Mouse (Mus musculus) thymus, postnatal 36 days (tissue): ENCODE data around the gene Tas1r3.
A peak's percentile ranks its signal among the peaks of the same experiment; 100 is the strongest.

Source experiments
- DNase-seq, 2 experiments: peaks; one replicate each; pipeline ENCODE4 v3.0.0; 2022; ENCODE audit warnings: mixed read lengths in 2 of 2

The Tas1r3 gene

DNA sequence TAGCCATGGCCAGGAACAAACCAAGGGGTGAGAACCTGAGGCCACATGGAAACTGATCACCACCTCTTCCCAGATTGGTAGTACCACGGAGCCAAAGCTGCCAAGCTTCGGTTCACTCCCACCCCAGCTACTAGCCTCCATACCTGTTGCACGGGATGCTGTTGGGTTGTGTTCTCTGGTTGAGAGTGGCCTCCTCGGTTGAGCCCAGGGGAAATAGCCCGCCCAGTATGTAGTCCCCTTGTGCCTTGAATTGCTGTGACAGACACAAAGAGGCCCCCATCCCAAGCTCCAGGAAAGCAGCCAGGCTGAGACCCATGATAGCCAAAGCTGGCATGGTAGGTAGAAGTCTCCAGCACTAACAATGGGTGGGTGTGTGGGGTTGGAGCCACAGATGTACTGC lies at the start of gene Tas1r3:
TSS of gene Tas1r3 (minus strand) at position 362 of the 400 bp plus-strand sequence.
- no peak for DNase-seq

GRCm38 (mm10) chr4:155908751-155909150 lies 45.6 kb upstream of the Tas1r3 start:
- no peak for DNase-seq

DNA sequence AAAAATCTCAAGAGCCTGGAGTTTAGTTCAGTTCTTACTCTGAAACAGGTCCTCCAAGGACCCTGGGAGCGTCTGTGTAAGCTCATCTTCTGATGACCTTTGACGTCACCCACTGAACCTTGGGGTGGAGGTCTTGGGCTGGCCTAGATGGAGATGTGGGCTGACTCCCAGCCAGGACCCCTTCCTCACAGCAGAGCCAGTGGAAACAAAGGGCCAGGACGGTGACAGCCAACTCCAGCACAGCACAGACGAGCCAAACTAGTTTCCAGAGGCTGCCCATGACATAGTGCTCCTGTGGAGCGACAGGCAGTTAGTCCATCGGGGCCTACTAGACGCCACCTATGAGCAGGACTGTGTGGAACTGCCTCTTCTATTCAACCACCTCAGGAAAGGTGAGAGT lies 45.1 kb upstream of the Tas1r3 start:
- DNase-seq: no peak

DNA sequence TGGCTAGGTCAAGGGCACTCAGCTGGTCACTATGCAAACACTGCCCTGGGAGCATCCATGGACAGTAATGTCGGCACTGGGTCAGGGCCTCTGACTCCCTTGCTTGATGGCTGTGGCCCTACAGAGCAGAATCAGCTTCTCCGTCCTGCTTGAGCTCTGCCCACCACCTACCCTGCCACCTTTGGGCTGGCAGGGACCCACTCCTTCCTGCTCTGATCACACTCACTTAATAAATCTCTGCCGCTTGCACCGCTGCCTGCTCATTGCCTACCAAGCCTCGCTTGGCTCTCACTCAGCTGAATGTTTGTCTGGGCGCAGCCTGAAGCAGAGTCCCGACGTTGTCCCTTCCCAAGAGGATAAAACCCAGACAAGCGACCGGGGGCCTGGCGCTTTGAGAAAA lies 43.8 kb upstream of the Tas1r3 start:
- DNase-seq: no peak

DNA sequence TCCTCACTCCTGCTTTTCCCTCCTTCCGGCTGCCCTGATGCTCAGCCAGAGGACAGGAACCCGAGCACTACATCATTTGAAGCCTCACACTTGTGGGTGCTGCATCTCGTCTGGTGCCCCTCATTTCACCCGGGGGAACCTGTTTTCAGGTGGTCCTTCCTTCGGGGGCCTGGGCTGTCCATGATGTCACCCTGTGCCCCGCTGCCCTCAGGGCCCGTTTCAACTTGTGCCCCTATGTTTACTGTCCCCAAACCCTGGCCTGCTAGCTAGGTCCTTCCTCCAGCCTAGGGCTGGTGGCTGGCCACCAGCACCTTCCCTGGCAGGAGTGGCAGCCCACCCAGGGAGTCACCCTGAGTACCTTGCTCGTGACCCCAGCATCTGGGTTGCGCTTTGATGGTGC lies 43.0 kb upstream of the Tas1r3 start:
- DNase-seq: no peak

- DNase-seq: no peak
Measured at GRCm38 (mm10) chr4:155905634-155906033, 42.5 kb upstream of the Tas1r3 start.

DNA sequence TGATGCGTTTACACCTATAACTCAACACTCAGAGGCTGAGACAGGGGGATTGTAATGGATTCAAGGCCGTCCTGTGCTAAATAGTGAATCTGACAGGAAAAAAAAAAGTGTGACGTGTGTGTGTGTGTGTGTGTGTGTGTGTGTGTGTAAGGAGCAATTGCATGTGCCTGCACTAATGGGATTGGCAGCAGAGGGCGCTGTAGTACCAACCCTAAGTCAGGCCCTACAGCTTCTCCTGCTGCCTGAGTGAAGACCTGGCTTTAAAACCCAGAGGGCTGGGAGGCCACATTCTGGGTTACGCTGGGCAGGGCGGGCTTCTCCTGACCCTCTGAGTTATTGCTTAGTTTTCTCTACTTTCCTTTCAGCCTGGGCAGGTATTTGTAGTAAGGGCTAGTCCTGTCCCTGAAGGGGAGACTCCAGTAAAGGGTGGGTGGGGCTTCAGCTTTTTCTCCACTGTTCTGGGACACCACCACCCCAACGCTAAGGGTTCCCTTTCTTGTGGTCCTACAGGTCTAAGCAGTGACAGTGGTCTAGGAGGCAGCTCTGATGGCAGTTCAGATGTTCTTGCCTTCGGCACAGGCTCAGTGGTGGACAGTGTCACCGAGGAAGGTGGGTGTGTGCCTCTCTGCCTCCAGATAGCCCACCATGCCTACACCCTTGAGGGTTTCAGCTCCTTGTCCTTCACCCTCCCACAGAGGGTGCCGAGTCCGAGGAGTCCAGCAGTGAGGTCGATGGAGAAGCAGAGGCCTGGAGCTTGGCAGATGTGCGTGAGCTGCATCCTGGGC lies 41.3 kb upstream of the Tas1r3 start:
- DNase-seq: no peak

DNA sequence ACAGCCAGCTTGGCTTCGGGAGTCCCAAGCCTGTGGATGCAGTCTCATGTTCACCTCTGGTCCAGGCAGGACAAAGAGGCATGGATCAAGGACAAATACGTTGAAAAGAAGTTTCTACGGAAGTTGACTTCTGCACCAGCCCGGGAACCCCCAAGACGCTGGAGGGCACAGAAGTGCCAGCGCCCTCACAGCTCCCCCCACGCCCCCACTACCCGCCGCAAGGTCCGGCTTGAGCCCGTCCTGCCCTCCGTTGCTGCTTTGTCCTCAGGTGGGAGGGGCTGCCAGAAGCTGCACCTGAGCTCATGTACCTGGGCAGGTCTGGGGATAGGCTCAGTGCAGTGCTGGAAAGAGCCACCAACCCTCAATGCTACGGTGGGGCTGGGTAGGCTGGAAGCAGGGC lies 40.1 kb upstream of the Tas1r3 start:
- peak in 1 of 2 experiments; percentile 0 for DNase-seq

DNA sequence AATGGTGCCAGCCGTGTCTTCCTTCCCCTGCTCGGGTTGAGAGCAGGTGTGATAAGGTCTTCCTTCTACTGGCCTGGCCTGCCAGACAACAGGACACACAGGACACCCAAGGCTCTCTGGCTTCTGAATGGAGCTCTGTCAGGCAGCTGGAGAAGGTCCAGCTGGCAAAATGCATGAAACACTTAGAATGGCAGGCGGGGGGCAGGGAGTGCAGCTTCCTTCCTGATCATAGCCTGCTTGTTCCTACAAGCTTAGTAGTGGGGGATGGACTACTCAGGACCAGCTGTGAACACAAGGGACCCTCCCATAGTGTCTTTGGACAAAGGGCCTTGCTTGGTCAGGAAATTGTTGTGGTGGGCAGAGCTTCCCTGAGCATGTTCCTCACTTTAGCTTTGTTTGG lies 38.0 kb upstream of the Tas1r3 start:
- no peak for DNase-seq

DNA sequence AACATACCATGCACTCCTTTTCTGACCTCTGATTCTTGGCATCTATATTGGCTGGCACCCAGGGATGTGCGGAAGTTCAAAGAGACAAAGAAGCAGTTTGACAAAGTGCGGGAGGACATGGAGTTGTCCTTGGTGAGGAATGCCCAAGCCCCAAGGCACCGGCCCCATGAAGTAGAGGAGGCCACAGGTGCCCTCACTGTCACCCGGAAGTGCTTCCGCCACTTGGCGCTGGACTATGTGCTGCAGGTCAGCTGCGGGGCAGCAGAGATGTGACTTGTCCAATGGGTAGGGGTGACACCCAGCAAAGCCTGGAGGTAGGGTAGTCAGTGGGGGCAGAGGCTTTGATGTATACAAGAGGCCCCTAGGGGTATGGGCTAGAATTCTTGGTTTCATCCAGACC lies 36.2 kb upstream of the Tas1r3 start:
- no peak for DNase-seq

DNA sequence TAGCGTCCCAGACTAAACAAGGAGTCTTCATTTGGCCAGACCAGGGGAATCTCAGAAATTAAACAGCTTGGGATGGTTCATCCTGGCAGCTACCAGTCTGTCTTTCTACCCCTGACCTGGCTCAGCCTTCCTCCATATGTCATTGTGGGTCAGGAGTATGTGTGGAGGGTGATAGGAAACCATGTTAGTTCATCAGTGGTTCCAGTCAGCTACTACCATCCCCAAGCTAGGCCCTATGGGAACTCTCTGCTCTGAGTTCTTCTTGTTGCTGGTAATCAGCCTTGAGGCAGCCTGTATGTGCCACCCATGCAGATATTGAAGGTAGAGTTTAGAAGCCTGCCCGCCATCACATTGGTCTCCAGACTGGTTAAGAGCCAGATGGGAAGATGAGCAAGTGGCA lies 35.2 kb upstream of the Tas1r3 start:
- DNase-seq: no peak

DNA sequence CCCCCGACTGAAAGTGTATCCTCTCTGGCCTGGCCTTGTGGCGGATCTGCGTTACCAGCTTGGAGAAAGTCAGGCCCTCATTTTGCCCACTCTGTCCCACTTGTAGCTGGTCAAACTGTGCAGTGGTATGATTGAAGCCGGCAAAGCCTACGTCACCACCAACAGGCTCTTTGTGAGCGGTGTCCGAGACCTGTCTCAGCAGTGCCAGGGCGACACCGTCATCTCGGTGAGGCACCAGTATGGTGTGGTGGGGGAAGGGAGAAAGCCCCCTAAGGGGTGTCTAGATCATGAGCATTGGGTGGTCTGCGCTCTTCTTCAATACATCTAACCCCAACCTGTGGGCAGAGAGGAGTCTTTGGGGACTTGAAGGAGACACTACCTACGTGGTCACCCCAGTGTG lies 33.3 kb upstream of the Tas1r3 start:
- DNase-seq: peak in 1 of 2 experiments; percentile 0

- DNase-seq: peak in 1 of 2 experiments; percentile 1
Measured at GRCm38 (mm10) chr4:155895826-155896225, 32.7 kb upstream of the Tas1r3 start.

GRCm38 (mm10) chr4:155895216-155895615 lies 32.1 kb upstream of the Tas1r3 start:
- no peak for DNase-seq

GRCm38 (mm10) chr4:155894311-155894881 lies 31.2 kb upstream of the Tas1r3 start:
- DNase-seq: peak; percentile 63 to 79

DNA sequence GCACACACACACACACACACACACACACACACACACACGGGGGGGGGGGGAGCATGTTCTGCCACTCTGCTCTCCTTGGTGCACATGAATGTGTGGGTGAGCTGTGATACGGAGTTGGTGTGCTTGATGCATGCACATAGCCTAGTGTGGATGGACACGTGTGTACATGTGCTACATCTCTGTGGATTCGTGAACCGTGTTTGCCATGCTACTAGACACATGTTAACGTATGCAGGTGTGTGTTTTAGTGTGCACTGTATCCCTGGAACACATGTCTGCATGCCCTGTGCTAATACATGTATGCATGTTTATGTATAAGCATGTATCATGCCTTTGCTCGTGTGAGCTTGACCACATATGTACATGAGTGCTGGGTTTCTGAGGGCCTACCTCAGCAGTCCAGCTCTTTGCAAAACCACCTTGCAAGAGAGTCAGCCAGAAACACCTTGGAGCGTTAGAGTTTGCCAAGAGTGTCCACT lies 30.1 kb upstream of the Tas1r3 start:
- no peak for DNase-seq

DNA sequence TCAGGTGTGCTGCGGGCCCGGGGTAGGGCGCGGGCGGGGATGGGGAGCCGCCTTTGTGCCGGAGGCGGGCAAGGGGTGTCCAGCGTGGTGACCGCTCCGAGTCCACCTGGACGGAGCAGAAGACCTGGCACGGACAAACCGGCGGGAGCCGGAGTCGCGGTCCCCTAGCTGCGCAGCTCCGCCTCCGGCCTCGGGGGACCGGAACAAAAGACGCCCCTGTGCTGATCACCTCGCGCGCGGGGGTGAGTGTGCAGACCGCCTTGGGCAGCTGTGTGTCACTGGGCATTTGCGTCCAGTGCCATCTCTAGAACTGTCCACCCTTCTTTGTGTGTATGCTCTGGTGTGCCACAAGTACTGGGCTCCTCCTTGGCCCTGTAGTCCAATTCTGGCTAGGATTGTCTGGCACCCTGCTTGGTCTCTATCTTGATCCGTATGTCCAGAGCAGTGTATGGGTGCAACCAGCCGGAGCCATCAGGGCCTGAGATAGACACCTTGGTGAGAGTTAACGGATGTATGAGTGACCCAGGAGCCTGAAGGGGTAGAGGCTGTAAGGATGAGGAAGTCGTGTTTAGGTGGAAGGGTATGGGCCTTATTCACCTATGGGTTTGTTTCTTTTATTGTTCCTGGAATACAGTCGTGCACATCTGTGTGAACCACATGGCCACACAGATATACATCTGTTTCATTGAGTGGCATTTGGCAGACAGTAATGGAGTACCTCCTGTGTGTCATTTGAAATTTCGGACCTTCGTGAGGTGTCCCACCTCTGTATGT lies 29.5 kb upstream of the Tas1r3 start:
- DNase-seq: peak; percentile 38 to 62

- DNase-seq: peak; percentile 85 to 87
Measured at GRCm38 (mm10) chr4:155892017-155892416, 28.9 kb upstream of the Tas1r3 start.

GRCm38 (mm10) chr4:155891551-155892001 lies 28.4 kb upstream of the Tas1r3 start, which contains the start of the genes Pusl1 and Acap3:
Gene Pusl1, minus strand, starts transcription at chr4:155891781.
Gene Acap3, plus strand, starts transcription at chr4:155891822.
- peak; percentile 97 to 98 for DNase-seq

- no peak for DNase-seq
Measured at GRCm38 (mm10) chr4:155891011-155891471, 27.9 kb upstream of the Tas1r3 start.

DNA sequence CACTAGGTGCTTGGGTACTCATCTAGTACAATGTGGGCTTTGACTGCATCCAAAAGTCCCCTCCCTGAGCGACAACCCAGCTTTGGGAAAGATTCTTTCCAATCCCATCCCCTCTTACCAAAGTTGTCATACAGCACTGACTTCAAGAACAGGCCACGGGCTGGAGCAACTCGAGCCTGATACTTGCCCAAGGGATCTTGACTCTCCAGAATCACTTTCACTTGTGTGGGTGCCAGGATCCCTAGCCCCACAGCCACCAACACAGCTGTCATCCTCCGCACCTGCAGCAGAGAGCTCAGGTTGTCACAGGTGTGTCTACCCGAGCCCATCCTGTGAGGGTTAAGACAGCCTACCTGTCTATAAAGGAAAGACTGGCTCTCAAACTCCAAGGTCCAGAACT lies 26.2 kb upstream of the Tas1r3 start:
- peak in 1 of 2 experiments; percentile 1 for DNase-seq

GRCm38 (mm10) chr4:155888181-155888580 lies 25.0 kb upstream of the Tas1r3 start:
- no peak for DNase-seq

DNA sequence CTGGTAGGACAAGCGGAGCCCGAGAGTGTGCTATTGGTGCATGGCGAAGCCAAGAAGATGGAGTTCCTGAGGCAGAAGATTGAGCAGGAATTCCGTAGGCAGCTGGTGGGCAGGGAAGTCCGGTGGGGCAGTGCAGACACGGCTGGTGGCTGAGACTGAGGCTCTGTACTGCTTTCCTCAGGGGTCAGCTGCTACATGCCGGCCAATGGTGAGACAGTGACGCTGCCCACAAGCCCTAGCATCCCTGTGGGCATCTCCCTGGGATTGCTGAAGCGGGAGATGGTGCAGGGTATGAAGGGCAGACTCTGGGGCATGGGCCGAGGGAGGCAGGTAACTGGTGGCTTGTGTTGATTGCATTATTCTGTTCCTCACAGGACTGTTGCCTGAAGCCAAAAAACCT lies 24.5 kb upstream of the Tas1r3 start:
- DNase-seq: no peak
